Mouse (Mus musculus) embryonic fibroblast, embryonic 13.5 days (primary cell): ENCODE results near the gene Cacybp.

ENCODE experiments used
- CTCF ChIP-seq: IDR thresholded peaks from 2 replicates; pipeline ENCODE4 v1.5.1; 2011; ENCODE audit warnings: mild to moderate bottlenecking, control low read depth, low read length, moderate library complexity, borderline replicate concordance; ENCODE audit not compliant: insufficient read depth
- POLR2A ChIP-seq: IDR thresholded peaks from 2 replicates; pipeline ENCODE4 v1.6.1; 2011; ENCODE audit warnings: low read depth, mild to moderate bottlenecking, control low read depth, low read length, moderate library complexity

DNA sequence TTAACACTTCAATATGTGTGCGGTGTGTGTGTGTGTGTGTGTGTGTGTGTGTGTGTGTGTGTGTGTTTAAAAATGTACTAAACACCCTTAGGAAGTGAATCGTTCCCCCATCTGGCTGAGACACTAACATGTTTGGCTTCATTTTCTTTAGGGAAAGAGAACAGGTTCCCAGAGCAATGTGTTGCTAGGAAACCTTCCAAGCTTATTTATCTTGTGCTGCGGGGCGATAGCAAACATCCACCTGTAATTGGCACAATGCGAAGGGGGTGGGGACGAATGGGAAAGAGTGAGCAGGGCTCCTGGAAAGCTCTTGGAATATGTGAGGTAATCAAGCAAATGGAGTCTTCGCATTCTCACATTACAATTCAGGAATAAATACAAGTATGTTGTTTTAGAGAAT, 47.2 kb upstream of the Cacybp start:
- no peak for TF ChIP-seq POLR2A
- no peak for TF ChIP-seq CTCF
